Mouse (Mus musculus) regulatory T cell (primary cell): ENCODE data around the gene Cpa4.

Source experiments
- in situ Hi-C: fragments of 300-600 bp; cut with MboI, MseI; formaldehyde crosslinking; loops from one replicate; pipeline ENCODE4 v1.15.1; 2025; ENCODE audit warnings: high pct_unique_total_duplicates

Cpa4 gene

DNA sequence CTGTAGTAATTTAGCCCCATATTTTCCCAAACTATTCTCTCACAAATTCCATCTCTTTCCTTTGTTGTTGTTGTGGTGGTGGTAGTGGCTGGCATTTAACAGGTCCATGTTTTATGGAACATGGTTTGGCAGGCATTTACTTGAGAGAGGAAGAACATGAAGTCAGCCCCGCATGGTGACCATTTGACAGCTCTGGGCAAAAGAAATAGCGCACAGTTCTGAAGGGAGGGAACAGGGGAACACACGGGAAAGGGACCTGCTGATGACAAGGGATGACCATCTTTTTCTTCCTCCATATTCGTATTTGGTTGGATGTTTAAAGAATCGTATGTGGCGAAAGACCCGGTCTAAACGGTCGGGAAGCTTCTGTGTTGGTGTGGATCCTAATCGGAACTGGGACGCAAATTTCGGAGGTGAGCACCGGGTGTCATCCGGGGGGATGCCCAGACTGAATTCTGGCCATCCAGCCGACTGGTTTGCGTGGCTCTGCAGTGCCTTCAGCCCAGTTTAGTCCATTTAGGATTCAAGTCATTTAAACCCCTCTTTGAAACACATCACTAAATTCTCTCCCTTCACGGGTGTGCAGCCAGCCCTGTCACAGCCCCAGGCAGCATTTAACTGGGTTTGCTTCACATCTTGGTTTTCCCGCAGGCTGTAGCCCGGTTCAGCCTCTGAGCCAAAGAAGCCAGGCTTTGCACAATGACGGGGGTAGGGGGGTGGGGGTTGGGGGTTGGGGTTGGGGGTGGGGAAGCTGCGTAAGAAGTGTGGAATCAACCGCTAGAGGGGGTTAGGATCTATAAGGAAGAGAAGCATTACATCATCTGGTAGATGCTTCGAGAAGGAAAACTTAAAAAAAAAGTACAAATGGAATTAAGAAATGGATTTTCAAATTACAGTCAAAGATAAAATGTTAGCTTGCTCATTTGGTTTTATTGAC, 16.3 kb upstream of the Cpa4 start:
- in situ Hi-C loops, result no loop called here

DNA sequence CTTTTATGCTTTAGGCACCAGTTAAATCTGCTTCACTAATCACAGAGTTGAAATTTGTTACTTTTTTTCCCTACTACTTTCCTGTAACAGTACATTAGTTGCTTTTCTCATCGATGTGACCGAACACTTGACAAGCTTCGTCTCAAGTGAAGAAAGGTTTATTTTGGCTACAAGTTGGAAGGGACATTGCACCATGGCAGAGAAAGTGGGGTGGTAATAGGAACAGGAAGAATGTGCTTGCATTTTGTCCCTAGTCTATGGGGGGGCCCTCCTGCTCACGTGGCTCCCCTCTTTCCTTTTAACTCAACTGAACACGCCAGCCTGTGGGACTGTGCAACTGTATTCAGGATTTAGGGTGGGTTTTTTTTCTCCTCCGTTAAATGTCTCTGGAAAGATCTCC, 15.5 kb upstream of the Cpa4 start:
- in situ Hi-C loops, result no loop called here

DNA sequence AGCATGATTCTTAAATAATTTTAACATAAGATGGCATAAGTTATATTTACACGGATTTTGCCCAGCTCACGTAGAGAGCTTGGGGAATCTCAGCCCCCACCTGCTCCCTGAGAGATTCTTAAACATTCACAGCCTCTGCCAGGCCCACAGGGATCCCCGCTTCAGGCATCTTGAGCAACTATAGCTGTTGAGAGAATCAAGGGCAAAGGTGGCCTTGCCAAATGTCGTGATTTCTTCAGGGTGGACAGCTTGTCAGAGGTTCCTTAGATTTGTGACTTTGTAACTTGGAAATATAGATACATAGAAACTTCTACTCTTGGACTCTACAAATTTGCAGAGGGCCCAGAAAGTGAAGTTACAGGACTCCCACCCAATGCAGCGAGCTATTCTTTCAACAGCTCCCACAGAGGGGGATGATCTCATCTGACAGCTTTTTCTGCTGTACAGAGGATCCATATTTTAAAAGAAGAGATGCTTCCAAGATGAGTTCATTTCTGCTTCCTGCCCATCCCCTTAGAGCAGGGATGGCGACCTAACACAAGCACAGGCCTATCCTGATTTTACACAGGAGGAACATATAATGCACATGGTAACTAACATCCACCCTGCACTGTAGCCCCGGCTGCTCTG, 14.7 kb upstream of the Cpa4 start:
- in situ Hi-C loops, result no loop called here

DNA sequence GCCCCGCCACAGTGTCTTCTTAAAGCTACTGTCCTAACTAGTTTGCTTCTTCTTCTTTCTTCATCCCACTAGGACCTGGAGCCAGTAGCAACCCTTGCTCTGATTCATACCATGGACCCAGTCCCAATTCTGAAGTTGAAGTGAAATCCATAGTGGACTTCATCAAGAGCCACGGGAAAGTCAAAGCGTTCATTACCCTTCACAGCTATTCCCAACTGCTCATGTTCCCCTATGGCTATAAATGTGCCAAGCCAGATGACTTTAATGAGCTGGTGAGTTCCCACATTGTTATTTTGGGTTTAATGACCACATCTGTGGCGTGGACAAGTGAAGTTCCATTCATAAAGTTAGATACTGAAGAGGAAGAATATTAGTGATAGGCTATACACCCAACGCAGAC, 14.1 kb upstream of the Cpa4 start:
- in situ Hi-C loops, result no loop called here

DNA sequence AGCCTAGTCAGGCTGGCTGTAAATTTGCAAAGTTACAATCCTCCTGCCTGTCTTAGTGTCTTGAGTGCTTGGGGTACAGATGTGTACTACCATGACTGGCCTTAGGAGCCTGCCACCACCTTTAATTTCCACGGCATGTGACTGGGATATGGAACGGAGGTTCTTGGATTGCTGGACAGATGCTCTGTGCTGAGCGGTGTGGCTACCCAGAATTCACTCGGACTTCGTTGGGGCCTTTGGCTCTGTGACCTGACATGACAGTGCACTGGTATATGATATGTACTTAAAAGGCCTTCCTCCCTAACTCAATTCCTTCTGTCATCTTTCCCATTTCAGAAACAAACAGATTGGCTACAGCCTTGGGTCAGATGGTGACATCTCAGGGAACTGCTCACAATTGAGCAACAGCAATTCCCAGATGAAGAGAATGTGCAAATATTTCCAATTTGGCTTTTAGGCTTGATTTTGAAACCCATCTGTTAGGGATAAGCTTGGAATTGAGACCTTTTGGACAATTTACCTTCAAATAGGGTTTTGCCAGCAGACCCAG, 13.5 kb upstream of the Cpa4 start:
- in situ Hi-C loops, result no loop called here

DNA sequence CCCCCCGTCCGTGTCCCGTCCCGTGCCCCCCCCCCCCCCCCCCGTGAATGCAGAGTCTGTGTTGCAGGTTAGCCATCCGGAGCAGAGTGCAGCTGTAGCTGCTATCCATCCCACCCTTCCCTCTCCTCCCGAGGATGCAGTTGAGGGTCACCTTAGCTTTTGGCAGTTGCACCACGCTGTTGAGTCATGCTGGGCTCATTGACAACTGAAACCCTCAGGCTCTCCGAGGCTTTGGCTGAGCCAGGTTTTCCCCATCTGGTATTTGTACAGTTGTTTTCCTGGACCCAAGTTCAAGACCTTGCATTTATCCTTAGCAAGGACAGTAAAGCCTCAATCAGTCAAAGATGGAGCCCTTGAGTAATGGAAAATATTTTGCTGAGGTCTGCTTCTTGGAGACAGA, 12.1 kb upstream of the Cpa4 start:
- in situ Hi-C loops, result no loop called here

DNA sequence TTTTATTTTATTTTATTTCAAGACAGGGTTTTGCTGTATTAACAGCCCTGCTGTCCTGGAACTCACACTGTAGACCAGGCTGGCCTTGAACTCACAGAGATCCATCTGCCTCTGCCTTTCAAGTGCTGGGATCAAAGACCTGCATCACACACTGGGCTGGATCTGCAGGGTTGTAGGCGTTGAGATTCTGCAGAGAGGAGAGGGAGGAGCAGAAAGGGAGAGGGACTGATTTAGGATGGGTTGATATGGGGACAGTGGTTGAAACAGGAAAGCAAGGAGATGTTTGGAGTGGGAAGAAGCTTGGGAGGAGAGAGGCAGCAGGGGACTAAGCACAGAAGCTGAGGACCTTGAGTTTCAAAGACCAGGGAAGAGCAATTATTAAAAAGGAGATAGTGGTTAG, 8.4 kb upstream of the Cpa4 start:
- in situ Hi-C loops, result no loop called here

DNA sequence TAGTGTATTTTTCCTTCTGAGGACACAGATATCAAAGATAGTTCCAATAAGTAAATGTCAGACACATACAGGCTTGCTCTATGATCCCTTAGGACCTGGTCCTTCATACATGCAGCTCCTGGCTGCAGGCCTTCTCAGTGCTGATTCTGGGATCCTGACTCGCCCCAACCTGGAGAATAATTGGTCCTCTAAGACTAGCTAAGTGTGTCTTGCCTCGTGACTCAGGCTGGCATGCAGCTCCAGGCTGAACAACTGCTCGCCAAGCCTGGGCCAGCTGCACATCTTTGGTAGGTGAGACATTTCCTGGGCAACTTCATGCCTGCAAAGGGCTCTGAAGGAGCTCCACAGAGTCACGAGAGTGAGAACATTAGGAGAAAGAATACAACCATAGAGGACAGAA, 6.0 kb upstream of the Cpa4 start:
- in situ Hi-C loops, result no loop called here

DNA sequence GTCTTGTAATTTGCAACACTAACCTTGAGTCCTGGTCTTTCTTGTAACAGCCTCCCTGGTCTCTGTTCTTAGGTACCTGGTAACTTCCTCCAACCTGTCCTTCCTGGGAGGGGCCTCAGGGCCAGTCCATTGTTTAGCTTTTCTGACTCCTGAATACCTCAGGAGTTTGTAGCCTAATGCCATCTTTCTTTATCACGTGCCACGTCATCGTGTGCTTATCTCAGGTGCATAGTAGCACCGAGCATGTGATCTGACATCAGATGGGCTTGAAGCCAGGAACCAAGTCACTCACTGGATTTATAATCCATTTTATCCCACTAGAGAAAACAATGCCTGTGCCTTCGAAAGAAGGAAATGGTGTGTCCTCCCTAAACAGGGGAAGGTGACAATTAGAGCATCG, 4.6 kb upstream of the Cpa4 start:
- in situ Hi-C loops, result no loop called here

DNA sequence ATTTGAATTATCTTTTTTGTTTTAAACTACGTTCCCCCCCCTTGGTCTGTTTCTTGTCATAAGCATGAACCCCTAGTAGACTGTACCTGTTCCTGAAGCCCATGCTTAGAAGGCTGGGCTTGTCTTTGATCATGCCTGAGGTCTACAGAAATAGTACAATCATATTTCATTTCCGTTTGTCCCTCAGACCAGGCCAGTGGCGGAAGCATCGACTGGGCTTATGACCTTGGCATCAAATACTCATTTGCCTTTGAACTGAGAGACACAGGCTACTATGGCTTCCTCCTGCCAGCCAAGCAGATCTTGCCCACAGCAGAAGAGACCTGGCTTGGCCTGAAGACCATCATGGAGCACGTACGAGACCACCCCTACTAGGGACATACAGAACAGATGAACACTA, 4.1 kb upstream of the Cpa4 start:
- in situ Hi-C loops, result no loop called here

DNA sequence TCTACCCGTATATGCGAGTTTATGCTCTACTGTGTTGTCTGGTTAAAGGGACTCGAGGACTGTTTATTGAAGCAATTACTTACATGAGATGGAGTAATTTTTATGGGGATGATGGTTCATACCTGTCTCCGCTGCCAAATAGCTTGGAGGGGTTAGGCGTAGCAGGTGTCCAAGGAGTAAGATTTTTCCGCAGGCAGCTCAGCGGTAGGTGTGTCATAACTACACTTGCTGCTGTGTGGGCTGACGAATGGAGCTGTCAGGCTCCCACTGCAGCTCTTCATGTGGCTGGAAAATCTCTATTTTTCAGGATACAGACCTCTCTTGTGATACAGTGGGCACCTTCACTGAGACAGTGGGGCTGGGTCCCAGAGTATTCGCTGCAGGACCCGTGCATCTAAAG, 1.2 kb downstream of the Cpa4 start:
- in situ Hi-C loops, result no loop called here

DNA sequence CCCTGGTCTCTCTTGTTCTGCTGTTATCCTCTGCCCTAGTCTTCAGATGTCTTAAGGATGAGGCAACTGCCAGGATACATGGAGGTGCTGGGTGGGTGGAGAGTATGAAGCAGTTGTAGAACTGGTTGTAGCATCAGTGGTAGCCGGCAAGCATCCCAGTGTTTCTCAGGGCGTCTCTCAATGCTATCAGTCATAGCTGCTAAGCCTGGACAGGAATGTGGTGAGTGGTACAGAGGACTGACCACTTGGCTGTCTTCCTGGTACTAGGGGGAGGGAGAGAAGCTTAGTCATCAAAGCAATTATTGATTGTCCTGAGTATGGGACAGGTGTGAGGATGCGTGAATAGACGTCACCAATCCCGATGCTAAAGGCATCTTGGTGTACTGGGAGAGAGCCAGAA, 1.8 kb downstream of the Cpa4 start:
- in situ Hi-C loops, result no loop called here

DNA sequence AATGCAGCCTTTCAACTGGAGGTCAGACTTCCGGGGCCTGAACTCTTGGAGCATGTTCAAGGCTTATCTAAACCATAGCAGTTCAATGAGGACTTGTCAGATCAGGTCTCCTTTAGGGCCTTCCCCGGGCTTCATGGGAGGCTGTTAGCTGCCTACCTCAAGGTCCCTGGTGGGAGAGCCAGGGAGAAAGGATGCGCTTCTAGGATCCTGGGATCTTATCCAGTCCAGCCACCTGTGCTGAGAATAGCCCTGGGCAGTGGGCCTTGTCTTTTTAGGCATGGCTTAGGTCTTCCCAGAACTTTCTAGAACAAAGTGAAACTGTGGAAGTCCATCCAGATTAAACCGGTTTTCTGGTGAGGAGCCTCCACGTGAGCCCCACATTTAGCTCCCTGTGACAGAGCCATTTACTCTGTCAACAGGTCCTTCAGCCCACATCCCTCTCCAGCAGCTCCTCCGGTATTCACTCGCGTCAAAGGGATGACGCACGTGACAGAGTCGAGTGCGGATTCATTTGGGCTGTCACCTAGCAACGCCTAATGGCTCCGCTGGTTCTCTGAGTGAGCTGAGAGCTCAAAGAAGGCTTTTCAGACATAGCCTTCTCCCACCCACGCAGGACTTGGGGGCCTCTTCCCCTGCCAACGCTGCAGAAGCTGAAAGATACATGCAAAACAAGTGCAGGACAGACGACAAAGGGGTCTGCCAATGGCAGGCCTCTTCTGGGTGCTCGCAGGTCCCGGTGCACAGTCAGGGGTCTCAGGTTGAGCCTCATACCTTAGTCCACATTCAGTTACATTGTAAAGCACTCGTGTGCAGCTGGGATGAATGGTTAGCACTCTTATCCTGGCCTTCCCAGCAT, 4.5 kb downstream of the Cpa4 start:
- in situ Hi-C loops, result no loop called here

DNA sequence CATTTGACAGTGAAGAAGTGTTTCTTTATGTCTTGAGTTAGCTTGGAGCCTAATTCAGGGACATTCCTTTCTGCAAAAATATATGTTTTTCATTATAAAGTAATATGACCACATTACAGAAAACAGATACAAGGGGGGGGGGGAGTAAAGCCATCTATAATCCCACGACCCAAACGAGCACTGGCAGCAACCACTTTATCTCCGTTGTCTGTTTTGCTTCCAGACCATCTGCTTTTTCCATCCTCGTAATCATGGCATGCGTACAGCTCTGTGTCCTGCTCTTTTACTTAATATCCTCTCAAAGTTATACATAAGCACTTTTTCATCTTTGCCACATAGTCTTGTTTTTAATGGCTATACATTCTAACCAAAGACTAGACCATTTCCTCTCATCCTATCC, 5.2 kb downstream of the Cpa4 start:
- in situ Hi-C loops, result no loop called here

DNA sequence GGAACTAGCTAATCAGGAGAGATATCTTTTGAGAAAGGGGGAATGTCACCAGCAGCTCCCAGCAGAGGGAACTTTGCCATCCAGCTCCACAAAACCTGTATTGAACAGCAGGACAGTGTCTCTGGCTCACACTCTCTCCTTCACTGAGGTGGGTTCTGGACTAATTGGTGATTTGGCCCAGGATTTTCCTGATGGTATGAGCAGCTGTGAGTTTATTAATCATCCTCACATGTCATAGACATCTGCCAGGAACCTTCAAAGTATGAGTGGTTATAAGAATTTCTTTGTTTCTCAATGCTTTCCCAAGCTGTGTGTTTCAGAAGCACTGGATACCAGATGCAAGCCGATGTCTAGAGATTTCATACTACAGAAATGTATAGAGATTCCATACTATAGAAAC, 6.8 kb downstream of the Cpa4 start:
- in situ Hi-C loops, result no loop called here

DNA sequence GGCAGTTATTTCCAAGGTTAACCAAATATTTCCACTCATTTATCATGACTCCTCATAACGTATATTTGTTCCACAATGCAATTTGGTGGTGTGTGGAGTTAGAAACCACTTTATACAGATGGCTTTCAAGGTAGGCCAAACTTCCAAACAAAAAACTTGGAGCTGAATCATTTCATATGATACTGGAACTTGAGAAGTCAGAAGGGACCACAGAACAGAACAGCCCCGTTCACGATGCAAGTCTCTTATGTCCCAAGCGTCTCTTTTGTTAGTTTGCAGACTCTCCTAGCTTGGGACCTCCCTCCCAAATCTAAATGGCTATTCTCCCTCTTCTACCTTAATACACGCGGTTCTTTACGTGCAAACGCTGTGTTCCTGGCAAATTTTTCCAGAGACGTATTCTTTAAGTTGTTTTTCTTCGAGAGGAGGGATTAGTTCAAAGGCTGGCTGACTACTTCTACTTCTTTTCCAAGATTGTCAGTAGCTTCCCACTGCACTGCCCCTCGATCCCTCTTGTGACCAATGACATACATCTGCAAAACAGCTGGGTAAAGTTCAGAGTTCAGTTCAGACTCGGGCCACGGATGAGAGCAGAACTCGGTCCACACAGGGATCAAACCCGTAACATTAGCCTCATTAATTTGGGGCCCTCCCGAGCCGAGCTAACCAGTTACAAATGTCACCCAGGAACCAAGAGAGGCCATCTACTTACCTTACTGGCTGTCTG, 8.5 kb downstream of the Cpa4 start:
- in situ Hi-C loops, result no loop called here

DNA sequence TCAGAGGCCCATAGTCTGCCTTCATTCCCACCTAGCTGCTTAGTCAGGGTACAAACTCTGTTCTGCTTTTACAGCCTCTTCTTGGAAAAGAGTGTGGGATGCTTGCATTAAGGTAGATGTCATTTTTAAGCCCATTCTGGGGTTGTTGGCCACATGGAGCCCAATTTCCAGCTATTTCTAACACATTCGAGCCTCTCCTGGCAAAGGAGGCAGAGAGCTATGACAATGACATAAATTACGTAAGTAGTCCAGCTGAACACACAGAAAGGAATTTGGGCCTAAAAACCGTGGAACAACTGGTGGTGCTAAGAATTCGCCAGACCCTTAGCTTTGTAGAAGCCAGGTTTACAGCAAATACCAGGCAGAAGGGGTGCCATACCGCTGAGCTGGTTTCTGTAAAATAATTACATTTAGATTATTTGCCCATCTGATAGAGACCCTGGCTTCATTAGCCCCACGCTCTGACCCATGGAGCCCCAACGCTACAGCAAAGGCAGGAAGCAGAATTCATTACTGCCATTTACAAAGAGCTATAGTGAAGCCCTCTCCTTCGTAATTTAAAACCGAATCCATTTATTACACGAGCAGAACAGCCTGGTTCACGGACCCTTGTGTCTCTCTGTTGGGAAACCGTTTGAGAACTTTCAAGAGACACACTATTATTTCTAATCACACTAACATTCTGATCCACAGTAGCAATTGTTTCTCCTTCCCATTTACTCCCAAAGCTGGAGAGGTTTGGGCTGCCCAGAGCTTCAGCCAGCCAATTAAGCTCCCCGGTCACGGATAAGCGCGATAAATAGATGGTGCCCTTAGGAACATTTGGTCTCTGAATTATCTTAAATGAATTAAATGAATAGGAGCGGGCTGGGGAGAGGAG, 12.0 kb downstream of the Cpa4 start:
- in situ Hi-C loops, result no loop called here

DNA sequence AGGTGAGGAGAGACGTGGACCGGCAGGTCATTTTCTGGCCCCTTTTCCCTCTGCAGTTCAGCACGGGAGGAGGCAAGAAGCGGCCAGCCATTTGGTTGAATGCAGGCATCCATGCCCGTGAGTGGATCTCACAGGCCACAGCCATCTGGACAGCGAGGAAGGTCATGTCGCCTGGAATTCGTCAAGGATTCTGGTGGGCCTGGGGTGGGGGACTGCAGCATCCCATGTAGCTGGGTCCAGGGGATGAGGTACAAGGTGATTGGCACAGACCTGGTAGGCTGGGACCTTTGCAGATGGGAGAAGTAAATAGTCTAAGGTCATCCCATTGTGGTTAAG, 12.6 kb downstream of the Cpa4 start:
- in situ Hi-C loops, result no loop called here

DNA sequence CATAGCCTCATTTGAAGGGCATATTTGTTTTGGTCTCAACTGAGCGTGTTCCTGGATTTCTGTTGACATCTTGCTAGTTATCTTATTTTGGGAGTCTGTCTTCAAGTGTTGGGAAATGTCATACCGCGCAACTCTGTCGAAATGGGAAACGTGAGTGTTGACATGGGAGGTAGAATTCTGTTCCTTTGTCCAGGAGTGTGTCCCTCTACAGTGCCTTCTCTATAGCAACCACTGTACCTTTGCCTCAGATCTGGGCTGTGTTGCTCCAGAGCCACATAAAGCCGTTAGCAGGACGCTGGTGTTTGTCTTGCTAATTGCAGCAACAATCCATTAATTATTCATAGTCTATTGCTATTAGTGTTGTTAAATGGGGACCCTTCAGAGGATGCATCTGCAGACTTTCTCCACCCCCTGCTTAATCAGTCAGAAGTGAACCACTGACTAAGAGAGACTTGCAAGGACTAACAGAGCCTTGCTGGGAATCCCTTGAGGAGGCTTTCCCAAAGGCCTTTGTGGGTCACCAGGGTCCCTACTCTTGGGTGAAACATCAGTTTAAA, 18.8 kb downstream of the Cpa4 start:
- in situ Hi-C loops, result no loop called here

DNA sequence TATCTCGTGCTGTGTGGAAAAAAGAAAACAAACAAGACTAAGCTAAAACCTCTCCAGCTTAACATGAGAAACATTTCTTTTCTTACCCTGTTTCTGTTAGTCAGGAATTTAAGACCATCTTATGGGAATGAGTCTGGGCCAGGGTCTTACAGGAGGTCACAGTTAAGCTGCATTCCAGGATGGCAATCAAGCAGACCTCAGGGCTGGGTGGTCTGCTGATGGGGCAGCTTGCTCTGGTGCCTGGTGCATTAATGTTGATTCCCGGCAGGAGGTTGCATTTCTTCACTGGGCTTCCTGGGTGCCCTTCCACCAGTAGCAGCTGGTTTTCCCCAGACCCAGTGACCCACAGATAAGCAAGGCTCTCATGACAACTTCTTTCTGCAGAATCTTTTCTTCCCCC, 21.6 kb downstream of the Cpa4 start:
- in situ Hi-C loops, result no loop called here
